Mouse (Mus musculus): ENCODE results near the gene Dlgap1.

The Dlgap1 gene

DNA sequence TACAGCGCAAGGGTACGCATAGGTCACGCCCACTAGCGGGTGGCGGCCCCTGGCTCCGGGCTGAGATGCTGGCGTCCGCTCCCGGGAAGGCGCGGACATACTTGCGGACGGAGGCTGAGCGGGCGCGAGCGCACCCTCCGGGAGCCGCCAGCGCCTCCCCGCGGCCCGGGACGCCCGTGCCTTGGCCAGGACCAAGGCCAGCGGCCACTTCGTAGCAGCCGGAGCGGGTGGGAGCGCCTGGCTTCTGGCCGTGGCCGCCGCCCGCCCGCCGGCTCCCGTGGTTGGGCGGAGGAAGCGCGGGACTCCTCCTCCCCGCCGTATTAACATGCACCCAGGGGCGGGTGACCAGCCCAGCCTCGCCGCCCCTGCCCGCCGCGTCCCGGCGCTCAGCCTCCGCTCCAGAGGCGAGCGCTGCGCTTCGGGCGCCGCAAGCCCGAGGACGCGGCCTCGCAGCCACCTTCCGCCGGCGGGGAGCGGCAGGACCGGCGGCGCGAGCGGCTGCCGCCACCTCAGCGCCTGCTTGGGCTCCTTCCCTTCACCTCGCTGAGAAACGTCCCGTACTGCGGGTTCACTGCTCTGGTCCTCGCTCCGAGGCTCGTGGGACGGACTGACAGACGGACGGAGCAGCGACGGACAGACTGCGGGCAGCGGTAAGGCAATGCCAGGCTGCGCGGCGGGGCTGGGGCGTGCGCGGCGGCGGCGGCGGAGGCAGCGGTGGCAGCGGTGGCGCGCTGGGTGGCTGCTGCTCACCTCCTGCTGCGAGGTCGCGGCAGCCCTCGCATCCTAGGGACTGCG, at the start of gene Dlgap1:
Gene Dlgap1 (plus strand): TSS at position 53 of the 795 bp plus-strand sequence.
- no peak for DNase-seq (ENCODE audit: low spot score)

DNA sequence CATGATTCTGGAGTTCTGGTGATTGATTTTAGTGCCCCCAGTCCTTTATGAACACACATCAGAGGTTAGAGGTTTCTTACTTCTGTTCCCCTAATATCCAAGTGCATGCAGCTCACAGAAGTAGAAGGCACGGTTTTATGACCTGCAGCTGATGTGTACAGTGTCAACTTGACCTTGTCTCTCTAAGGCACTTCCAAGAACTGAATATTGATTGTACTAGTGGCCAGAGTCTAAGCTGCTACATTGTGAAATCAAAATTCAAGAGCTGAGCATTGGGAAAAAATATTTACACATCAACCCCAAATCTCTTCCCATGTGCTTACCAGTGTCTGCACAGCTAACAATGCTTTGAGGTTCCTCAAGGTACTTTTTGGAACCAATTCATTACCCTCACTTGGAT, 13.9 kb upstream of the Dlgap1 start:
- no peak for DNase-seq (ENCODE audit: low spot score)

DNA sequence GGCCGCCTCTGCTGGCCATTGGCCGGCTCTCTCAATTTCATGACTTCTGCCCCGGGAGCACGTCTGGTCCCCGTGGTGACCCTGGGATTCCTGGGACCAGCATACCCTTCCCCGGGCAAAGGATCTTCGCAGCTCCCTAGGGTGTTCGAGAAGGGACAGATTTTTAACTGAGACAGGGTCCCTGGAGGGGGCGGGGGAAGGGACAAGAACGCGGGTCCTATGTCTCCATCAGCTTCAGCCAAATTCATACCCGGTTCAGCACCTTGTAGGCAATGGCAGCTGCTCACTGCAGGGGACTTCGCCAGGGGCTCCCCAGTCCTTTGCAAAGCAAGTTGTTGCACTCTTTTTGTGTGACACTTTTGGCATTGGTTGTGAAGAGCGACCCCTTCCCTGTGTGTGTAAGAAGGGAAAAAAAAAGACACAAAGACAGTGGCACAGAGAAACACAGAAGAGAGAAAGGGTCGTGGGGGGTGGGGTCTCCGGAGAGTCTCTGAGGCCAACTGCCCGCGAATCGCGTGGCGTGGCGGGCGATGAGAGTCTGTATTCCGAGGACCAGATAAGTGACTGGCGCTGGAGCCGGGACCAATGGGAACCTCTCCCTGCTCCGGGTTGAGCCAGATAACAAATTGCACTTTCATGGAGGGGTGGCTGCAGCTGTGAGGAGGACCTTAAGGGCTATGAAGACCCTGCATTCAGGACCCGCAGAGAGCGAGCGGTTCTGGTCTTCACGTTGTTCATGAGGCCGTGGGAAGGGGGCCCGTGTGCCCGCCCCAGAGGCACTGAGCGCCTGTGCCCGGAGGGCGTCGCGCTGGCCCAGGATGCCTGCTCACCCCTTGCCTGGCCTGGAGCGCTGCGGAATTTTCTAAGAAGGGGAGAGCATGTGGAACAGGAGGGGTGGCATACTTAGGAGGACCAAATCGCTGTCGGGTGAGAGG, 1.2 kb downstream of the Dlgap1 start:
- DNase-seq (ENCODE audit: low spot score), result no peak

DNA sequence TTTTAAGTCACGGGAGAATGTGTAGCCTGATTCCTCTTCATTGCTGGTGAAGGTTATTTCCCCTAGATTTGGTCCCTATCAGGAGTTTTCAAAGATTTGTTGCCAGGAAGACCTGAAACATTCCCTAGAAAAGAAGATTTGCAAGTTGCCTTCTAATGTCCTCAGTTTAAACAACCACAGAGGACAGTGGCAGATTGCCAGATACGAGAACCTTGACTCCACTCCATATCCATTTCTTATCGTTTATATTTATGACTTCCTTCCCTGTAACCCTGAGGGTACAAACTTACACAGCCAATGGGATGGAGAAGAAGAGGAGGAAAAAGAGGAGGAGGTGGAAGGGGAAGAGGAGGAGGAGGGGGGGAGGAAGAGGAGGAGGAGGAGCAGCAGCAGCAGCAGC, 4.2 kb downstream of the Dlgap1 start:
- no peak for DNase-seq (ENCODE audit: low spot score)

- DNase-seq (ENCODE audit: low spot score), result no peak
These were observed 5.1 kb downstream of the Dlgap1 start for GRCm38 (mm10) chr17:69973991-69974390.

- DNase-seq (ENCODE audit: low spot score), result no peak
These were observed 13.5 kb downstream of the Dlgap1 start for GRCm38 (mm10) chr17:69982236-69982923.

GRCm38 (mm10) chr17:69996406-69996805, 27.5 kb downstream of the Dlgap1 start:
- no peak for DNase-seq (ENCODE audit: low spot score)

DNA sequence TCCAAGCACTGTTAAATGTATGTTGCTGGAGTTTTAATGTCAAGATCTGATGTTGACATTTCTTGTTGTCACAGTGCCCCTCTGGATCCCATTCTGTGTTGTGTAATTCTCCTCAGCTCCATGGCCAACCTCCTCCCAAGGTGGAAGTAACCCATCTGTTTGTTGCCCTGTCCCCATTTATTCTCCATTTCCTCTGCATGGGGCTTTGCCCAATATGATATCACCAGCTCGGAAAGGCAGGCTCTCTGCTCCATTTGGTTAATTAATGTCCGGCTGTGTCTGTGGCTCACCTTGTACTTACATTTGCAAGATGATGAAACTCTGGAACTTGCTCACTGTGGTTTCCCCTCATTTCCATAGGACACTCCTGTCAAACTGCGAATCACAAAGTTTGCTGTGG, 33.2 kb downstream of the Dlgap1 start:
- DNase-seq (ENCODE audit: low spot score), result no peak

DNA sequence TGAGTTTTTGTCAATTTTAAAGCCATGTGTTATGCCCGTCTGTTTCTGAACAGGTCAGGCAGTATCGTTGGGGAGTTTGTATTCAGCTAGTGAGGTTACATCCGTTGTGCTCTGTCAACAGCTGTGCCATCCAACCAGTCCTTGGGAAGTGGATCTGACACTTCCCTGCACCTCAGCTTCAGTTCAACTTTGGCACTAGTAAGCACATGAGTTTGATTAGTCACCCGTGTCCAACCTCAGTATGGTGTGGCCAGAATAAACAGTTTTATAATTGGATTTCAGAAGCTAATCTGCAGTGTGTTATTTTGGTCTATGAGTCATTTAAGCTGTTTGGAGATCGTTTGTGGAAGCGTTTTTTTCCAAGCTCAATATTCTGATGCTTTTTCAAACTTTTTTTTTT, 35.8 kb downstream of the Dlgap1 start:
- no peak for DNase-seq (ENCODE audit: low spot score)

GRCm38 (mm10) chr17:70007607-70008006, 38.7 kb downstream of the Dlgap1 start:
- no peak for DNase-seq (ENCODE audit: low spot score)

DNA sequence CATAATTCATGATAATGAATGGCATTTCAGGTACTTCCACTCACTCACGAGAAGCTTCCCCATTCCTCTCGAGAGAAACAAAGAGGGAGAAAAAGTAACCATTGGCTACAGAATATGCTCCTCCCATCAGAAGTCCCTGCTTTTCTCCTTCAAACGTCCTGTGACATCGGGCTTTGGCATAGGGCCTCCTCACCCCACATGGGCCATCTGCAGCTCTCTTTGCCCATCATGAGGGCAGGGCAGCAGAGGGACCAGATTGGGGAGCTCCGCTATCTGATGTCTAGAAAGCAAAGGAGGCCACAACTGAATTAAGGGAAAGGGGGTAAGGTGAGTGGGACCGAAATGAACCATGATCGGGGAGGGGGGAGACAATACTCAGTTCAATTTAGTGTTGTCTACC, 47.6 kb downstream of the Dlgap1 start:
- no peak for DNase-seq (ENCODE audit: low spot score)

- no peak for DNase-seq (ENCODE audit: low spot score)
These were observed 51.5 kb downstream of the Dlgap1 start for GRCm38 (mm10) chr17:70020376-70020775.

GRCm38 (mm10) chr17:70022618-70023017, 53.7 kb downstream of the Dlgap1 start:
- no peak for DNase-seq (ENCODE audit: low spot score)

DNA sequence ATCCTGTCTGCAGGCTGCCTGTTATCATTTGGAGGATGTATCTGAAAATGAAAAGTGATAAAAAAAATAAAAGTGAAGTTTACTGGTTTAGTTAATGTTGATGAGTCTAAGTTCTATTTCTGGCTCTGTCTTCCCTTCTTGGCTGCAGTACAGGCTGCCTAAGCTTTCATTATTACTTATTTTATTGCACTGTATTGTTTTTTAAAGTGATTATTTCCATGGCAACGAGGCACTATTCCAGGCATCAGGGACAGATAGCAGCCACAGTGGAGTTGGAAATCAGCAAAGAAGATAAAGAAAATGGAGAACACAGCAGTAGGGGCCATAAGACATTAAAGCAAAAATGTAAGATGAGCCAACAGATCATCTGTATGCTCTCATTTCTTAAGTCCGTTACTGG, 66.0 kb downstream of the Dlgap1 start:
- DNase-seq (ENCODE audit: low spot score), result no peak

DNA sequence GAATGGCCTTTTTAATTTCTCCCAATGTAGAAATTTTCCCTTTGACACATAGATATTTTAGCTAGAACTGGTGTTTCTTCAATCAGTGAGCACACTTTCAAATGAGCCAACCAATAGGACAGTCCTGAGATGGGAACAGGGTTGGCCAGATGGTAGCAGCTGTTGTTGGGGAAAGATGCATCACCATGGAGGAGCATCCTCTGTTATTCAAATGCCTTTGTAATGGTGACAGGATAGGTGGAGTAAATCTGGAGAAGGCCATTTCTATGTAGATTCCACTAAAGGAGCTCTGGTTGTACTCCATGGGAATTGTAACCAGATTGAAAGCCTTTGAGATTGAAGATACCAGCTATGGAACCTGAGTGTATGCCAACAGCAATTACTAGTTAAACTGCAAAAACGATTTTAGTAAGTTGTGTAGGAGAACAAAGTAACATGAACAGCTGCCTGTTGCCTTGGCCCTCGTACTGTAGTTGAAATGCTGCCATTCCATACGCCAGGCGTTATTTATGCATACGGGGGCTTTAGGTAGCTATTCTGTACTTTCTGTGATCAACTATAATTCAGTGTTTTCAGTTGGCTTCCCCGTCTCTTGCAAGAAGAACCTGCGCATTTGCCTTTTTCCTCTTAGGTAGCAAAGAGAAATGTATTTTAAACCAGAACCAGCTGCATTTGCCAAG, 72.0 kb downstream of the Dlgap1 start:
- DNase-seq (ENCODE audit: low spot score), result no peak

DNA sequence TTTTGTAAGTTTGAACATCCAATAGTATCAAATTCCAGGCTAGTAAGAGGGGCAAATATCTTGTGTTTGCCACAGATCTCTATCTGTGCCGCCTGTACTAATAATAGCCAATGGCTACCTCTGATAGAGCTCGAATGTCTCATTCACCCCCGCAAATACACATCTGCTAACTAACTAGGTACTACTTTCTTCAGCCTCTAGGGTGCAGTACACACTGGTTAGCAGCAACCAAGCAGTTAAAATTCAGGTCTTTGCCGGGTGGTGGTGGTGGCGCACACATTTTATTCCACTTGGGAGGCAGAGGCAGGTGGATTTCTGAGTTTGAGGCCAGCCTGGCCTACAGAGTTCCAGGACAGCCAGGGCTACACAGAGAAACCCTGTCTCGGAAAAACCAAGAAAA, 99.4 kb downstream of the Dlgap1 start:
- no peak for DNase-seq (ENCODE audit: low spot score)

- no peak for DNase-seq (ENCODE audit: low spot score)
These were observed 103.2 kb downstream of the Dlgap1 start for GRCm38 (mm10) chr17:70072066-70072465.

DNA sequence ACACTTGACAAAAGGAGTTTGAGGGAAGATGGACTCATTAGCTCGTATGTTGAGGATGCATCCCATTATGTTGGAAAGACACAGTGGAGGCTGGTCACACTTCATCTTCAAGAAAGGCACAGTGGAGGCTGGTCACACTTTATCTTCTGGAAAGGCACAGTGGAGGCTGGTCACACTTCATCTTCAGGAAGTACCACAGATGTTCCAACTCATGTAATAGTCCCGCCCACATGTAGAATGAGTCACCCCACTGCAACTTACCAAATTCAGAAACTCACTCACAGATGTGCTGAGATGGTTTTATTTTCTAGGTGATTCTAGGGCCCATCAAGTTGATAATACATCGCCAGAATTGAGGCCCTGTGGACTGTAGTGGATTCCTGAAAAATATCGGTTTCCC, 119.3 kb downstream of the Dlgap1 start:
- no peak for DNase-seq (ENCODE audit: low spot score)

DNA sequence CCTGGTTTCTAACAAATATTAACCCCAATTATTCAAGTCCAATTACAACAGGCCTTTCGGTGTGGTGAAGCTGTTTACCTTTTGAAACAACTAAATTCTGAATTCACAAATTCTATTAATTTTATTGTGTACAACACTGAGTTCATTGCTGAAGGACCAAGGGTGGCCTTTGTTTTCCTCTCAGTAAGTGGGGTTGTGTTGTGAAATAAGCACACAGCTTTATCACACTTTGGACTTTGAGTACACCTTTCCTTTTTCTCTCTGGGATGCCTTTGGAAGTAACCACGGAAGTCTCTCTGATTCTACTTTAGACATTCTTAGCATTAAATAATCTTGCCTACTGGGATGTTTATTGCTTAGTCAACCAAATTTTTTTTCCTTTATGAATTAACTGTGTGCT, 121.9 kb downstream of the Dlgap1 start:
- no peak for DNase-seq (ENCODE audit: low spot score)

GRCm38 (mm10) chr17:70129151-70129550, 160.3 kb downstream of the Dlgap1 start:
- DNase-seq (ENCODE audit: low spot score), result no peak

DNA sequence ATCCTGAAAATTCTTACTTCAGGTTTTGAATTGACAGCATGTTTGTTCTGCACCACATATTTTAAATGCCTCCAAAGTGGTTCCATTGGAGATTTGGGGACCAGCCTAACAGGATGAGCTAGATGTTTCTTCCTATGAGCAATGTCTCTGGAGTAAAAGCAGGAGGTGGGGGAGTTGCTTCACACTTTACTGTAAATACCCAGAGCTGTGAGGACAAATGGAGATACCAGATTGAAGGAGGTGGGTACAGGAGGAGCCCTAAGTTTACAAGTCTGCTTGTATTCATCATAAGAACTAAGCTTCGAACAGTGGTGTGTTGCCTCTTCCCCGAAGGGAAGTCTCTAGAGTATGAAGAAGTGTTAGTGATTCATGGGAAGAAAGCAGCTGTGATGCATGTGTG, 201.0 kb downstream of the Dlgap1 start:
- DNase-seq (ENCODE audit: low spot score), result no peak

DNA sequence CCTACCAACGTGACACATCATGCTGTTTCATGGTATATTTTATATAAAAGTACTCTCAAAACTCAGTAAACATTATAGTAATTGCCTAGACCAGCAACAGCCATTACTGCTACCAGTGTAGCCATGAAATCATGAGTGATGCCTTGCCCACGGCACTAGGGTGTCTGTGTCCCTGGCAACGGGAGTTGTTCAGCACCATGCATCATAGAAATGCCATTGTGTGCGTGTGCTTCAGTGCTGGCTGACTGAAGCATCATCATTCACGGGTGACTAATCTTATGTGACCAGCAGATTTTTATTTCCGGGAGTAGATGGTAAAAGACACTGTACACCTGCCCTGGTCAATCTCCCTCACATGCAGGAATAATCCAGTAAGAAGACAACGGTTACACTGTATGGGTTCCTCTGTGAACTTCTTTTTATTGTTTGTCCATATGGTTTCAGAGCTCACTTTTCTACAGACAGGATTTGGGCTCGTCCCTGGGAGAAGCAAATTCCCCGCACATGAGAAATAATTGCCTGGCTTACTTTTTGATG, 203.7 kb downstream of the Dlgap1 start:
- DNase-seq (ENCODE audit: low spot score), result no peak
